Mouse (Mus musculus): ENCODE measurements around the gene G0s2.
"Not testable (repeated sequence)": the region's sequence is repeated elsewhere in the genome, so short reads cannot be mapped to it uniquely, and the experiment has no call there.

G0s2 gene

DNA sequence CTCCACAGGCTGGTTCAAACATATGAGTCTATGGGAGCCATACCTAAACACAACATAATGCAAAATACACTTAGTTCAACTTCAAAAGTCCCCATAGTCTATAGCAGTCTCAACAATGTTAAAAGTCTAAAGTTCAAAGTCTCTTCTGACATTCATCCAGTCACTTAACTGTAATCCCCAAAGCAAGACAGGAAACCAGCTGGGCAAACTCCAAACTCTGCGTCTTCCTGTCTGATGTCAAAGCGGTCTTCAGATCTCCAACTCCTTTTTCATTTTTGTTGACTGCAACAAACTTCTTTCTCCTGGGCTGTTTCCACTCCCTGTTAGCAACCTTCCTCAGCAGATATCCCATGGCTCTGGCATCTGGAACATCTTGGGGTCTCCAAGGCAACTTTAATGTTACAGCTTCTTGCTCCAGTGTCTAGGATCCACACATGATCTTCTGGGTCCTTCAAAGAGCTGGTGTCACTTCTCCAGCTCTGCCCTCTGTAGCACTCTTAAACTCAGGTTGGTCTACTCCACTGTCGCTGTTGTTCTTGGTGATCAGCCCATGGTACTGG, 12.8 kb upstream of the G0s2 start:
- not testable (repeated sequence) for DNase-seq

GRCm38 (mm10) chr1:193284228-193284779, 11.3 kb upstream of the G0s2 start:
- no peak for DNase-seq

DNA sequence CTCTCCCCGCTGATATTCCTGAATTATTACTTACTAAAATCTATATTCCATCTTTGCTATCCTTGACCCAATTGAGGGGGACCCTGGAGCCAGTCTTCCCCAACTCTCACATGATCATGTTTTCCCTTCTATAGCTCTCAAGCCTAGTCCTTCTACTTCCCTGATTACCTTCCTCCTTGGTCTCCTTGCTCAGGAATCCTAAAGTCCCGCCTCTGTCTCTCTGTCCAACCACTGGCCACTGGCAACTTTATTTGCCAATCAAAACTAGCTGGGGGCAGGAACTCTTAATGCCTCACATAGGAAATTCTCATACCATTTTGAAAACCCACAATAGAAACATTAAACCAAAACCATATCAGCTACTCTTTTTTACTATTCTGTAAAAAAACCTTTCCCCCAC, 8.3 kb upstream of the G0s2 start:
- DNase-seq = no peak

GRCm38 (mm10) chr1:193279492-193279891, 6.5 kb upstream of the G0s2 start:
- DNase-seq = no peak

- DNase-seq = no peak
Measured at GRCm38 (mm10) chr1:193278414-193279045, 5.5 kb upstream of the G0s2 start.

DNA sequence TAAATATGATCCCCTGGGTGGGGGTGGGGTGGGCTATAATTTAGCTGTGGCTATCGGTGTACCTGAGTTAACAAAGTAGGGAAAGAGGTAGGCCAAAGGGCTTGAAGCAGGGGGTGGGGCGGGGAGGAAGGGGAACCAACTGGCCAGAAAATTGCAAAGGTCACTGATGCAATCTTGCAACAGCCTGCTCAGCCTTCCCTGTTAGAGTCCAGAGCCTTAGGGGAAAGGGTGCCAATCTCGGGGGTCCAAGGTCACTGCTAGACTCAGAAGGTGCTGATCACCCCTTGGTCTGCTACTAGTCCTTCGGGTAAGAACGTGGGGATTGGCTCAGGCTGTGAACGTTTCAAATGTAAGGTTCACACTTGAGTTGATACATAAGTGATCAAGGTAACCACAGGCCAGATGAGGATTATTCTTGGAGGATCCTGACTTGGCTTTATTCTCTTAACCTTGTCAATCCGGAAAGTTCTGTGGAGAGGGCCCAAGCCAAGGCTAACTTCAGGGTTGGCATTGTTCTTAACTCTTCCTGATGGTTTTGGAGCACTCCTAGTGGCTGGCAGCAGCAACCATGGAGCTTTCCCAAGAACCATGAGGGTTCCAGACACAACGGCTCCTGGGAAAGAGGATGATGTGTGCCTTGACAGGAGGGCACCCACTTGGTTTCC, 1.5 kb upstream of the G0s2 start:
- DNase-seq = no peak

- DNase-seq = peak; percentile 25
Measured at GRCm38 (mm10) chr1:193272137-193272915, 691 bp downstream of the G0s2 start.

DNA sequence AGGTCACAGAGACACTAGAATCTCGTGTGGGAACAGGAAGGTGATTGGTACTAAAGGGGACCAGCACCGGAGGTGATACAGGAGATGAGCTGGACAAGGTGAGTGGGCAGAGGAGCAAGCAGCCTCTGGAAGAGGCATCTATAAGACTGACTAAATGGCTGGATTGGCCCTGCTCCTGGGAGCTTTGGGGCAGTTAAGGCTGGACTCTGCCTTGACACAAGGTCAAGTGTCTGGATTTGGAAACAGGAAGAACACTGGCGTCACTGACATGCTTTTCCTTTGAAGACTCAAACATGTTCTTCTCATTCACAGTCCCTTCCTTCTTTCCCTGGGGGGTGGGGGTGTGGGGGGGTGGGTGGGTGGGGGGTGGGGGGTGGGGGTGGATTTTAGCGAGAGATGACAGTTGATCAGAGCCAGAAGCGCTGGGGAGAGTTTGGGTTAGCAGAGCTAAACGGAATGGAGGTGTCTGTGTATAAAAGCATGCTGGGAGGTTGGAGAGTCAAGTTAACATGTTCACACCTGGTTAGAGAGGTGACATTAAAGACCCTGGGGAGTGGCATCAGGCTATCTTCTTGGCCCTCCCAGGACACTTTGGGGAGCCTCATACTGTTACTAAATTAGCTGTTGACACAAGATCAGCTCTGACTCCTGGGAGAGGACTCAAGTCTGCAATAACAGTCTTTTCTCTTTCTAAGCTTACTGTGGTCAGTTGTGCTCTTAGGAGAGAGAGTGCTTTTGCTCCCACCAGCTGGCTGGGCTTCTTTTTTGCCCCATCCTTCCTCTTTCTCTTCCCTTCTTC, 1.9 kb downstream of the G0s2 start:
- no peak for DNase-seq

GRCm38 (mm10) chr1:193265734-193266133, 7.3 kb downstream of the G0s2 start:
- DNase-seq = no peak

DNA sequence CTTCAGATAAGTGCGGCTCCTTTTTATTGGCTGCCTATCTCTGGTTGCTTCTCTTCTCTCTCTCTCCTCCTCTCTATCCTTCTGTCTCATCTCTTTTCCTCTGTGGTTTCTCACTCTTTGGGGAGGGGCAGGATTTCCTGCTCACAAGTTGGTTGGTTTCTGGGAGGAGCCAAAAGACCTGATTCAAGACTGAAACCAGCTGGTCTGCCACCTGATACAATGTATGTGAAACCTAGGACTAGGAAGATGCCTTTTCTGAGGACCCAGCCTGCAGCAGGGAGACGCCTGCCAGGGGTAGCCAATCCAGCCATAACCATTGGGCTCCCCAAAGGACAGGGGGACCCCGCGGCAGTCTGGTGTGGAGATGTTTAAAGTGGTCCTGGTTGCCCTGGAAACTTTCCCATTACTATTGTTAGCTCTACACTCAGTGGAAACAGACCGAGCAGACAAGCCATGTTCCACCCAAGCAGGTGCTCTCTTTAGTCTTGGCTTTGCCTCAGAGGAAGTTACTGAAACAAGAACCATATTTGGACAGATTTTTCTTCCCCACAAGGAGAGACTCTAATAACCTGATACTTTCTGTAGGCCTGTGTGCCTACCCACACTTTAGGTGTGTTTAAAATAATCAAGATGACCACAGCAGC, 8.9 kb downstream of the G0s2 start, which contains the start of gene Hsd11b1:
Hsd11b1 (minus strand) TSS at position 121 of the 644 bp plus-strand sequence.
- DNase-seq = no peak

- DNase-seq = no peak
Measured at GRCm38 (mm10) chr1:193263026-193263907, 9.8 kb downstream of the G0s2 start.

DNA sequence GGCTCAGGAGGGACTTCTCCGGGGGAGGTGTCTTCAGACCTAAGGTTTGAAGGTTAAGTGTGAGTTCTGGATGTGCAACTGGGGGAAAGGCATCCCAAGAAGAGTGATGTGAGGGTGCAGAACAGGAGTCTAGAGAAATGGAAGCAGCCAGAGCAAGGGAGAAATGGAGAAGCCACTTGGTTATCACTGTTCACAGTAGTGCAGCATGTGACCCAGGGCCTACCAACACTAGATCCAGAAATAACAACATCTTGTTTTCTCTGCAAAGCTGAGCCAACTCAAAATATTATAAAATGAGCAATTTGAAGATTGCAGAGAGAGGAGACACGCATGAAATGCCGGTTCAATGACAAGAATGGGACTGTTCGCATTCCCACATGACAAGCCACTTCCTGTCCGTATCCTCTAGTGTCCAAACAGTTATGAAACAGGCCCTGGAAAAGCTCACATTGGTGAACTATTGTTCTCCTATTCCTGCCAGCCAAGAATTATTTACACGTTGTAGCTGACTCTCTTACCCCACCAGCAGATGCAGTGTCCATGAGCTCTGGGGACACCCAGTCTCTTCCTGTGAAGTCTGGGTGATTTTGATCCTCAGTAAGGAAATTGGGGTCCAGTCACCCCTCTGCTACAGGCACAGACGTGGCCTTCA, 11.0 kb downstream of the G0s2 start:
- no peak for DNase-seq

GRCm38 (mm10) chr1:193259559-193259958, 13.5 kb downstream of the G0s2 start:
- no peak for DNase-seq

DNA sequence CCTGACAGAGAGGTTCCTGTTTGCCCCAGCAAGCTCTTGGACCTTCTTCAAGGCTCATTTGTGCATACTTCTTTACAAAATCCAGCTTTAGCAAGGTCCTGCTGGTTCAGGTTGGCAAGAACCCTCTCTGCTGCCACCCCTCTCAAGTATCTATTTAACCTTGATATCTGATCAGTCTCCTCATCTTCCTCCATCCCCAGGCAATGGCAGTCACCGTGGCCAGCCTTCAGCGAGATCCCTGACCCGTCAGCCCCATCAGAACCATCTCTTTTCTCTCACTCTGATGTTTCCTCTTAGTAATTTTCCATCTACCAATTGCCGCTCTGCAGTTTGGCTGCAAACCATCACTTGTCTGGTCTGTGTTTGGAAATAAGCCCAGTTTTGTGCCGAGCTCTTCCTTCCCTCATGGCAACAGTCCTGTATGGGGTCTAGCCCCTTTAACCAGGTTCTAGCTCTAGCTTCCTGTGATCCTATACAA, 16.4 kb downstream of the G0s2 start:
- DNase-seq = no peak

DNA sequence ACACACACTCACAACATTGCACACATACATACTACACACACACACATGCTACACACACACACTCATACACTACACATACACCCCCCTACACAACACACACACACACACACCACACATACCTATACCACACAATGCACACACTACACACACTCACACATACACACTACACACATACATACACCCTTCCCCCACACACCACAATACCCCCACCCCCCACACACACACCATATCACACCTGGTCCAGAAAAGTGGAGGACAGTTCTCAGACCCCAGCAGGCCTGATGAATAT, 16.8 kb downstream of the G0s2 start:
- DNase-seq = no peak

DNA sequence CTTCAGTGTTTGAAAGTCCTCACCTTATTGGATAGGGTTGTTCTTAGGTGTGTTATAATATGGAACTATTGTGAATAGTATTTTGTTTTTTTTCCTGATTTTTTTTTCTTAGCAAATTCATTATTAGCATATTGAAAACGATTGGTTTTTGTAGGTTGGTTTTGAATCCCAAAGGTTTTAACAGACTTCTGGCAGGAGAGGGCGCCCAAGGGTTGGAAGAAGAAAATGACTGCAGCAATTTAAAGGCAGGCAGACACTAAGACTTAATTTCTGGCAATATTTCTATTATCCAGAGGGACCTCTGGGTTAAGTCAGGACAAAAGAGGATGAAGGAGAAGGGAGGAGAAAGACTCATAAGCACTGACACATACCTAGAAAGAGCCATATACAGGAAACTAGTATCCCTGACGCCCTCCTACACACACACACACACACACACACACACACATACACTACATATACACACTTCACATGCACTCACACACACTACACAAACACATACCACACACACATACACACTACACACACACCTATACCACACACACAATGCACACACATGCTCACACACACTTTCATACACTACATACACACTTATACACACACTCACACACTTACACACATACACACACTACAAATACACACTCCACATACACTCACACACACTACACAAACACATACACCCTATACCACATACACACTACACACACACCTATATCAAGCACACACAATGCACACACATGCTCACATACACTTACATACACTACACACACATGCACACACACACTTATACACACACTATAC, 17.3 kb downstream of the G0s2 start:
- DNase-seq = peak; percentile 83

DNA sequence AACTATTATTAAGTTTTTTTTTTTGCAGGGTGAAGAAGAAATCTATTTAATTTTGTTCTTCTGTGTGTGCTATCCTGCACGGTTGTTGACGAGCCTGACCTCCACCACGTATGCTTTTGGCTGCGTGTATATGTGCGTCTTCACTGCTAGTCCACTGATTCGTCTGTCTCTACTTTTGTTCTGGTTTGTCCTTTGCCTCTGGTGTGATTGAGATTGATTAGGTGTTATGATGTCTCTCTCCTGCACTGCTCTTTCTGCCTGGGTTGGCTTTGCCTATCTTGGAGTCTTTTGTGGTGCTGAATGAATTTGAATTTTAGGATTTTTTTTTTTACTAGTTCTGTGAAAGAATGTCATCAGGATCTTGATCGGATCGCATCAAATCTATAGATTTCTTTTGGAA, 18.0 kb downstream of the G0s2 start:
- DNase-seq = no peak

- DNase-seq = not testable (repeated sequence)
Measured at GRCm38 (mm10) chr1:193253895-193254294, 19.1 kb downstream of the G0s2 start.

- DNase-seq = no peak
Measured at GRCm38 (mm10) chr1:193252616-193253015, 20.4 kb downstream of the G0s2 start.

GRCm38 (mm10) chr1:193251386-193251785, 21.6 kb downstream of the G0s2 start:
- no peak for DNase-seq
